Comparison of ENCODE assay signal across 8 mouse cellular contexts in the genomic region with DNA sequence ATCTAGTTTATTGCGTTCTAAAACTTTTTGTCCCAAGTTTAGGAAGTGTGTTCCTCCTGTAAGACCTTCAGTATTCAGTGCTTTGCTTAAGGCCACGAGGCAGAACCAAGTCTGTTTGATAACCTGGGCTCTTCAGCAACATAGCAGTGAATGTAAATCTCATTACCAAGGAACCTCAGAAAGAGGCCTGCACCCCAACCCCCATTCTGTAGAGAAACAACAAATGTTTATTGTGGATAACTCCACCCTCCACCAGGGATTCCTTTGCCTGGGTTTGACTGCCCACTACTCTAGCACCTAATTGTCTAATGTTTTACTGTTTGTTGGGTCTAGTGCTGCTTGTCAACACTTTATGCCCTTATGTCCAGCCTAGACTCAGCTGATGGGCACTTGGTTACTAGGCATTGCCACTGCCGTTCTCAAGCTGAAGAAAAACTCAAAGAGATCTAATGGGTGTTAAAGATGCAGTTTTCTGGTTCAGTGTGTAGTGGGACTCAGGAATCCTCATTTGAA. TPM values are rescaled to one million over a fixed set of nuclear protein-coding genes. Genes with fewer than 3 reads are reported as not detected.
DNase-seq lines count a peak whose midpoint lies in the region; ATAC-seq and TF ChIP-seq lines count a peak whose summit lies in the region.

No protein-coding gene starts in this region.

- intact Hi-C loops in heart, postnatal 25 days (cut with DNase I), result no loop called here

- no peak for TF ChIP-seq EP300 in heart, postnatal 0 days (IDR thresholded peaks at IDR 0.05; ENCODE audit: low read depth)

- no peak for DNase-seq in heart, postnatal 25 days (ENCODE audit: low spot score)
- DNase-seq in MN1 (ENCODE audit: low spot score), result peak; percentile 29
- no peak for DNase-seq in heart, postnatal 0 days (ENCODE audit: low spot score)
- no peak for DNase-seq in midbrain, embryonic 10.5 days (ENCODE audit: low spot score)
- no peak for DNase-seq in frontal cortex, adult 2 months (ENCODE audit: extremely low spot score in 1 of 2, low spot score in 1 of 2)
- no peak for DNase-seq in gastrocnemius, adult 8-10 months (ENCODE audit: low spot score in 2 of 2)
- DNase-seq in cerebellum, postnatal 4 days (ENCODE audit: low spot score in 2 of 2), result no peak

- H3K27ac ChIP-seq in heart, embryonic 16.5 days (ENCODE audit: low read length), result peak overlapping the region; percentile 89
- peak overlapping the region; percentile 100 for H3K27ac ChIP-seq in heart, postnatal 0 days (ENCODE audit: low read depth)
- peak overlapping the region; percentile 100 for H3K27ac ChIP-seq in midbrain, embryonic 10.5 days (replicated peaks)

- ATAC-seq in heart, embryonic 16.5 days (replicated peaks; ENCODE audit: extremely low read depth, insufficient read depth, low FRiP score), result no peak
- ATAC-seq in heart, postnatal 0 days (ENCODE audit: insufficient read depth, low read depth), result no peak

- H3K9ac ChIP-seq in heart, embryonic 16.5 days (ENCODE audit: low read length), result peak overlapping the region; percentile 93
- peak overlapping the region; percentile 94 for H3K9ac ChIP-seq in heart, postnatal 0 days (replicated peaks; ENCODE audit: low read depth, low read length)

- TF ChIP-seq CTCF in heart, postnatal 0 days (IDR thresholded peaks at IDR 0.05; ENCODE audit: low read depth), result no peak

- peaks cover 9% of the 10 kb centered on the region; the same call in 1 of the 2 replicates for H3K36me3 ChIP-seq in heart, embryonic 16.5 days (ENCODE audit: control insufficient read depth, insufficient read depth)
- H3K36me3 ChIP-seq in heart, postnatal 0 days (replicated peaks; ENCODE audit: control insufficient read depth, insufficient read depth, low read length), result peaks cover 5% of the 10 kb centered on the region; the same call in 1 of the 2 replicates
- H3K36me3 ChIP-seq in midbrain, embryonic 10.5 days, result peaks cover 48% of the 10 kb centered on the region

- H3K4me1 ChIP-seq in heart, embryonic 16.5 days (ENCODE audit: control insufficient read depth, insufficient read depth, low read length), result peaks cover 22% of the 10 kb centered on the region
- peaks cover 20% of the 10 kb centered on the region for H3K4me1 ChIP-seq in heart, postnatal 0 days (ENCODE audit: control insufficient read depth, insufficient read depth)
- H3K4me1 ChIP-seq in midbrain, embryonic 10.5 days, result peaks cover 31% of the 10 kb centered on the region

- H3K4me2 ChIP-seq in heart, embryonic 16.5 days (ENCODE audit: low read depth, low read length), result peak overlapping the region; percentile 96
- peak overlapping the region; percentile 94 for H3K4me2 ChIP-seq in heart, postnatal 0 days (ENCODE audit: low read depth, low read length)

- 24% methylated on average over 3 of the region's 3 CpGs for WGBS in heart, embryonic 16.5 days
- 21% methylated on average over 3 of the region's 3 CpGs for WGBS in heart, postnatal 0 days
- WGBS in midbrain, embryonic 10.5 days, result 50% methylated on average over 3 of the region's 3 CpGs

- H3K27me3 ChIP-seq in heart, embryonic 16.5 days (ENCODE audit: control insufficient read depth, insufficient read depth, low read length), result no peaks in the 10 kb centered on the region
- no peaks in the 10 kb centered on the region for H3K27me3 ChIP-seq in heart, postnatal 0 days (ENCODE audit: control insufficient read depth, insufficient read depth, low read length)
- no peaks in the 10 kb centered on the region for H3K27me3 ChIP-seq in midbrain, embryonic 10.5 days (ENCODE audit: low read depth, poor library complexity, severe bottlenecking)

- peak overlapping the region; percentile 65 for H3K4me3 ChIP-seq in heart, embryonic 16.5 days (ENCODE audit: low read length)
- H3K4me3 ChIP-seq in heart, postnatal 0 days (ENCODE audit: low read depth, low read length), result peak overlapping the region; percentile 99
- peak overlapping the region; percentile 98 for H3K4me3 ChIP-seq in midbrain, embryonic 10.5 days

- no peaks in the 10 kb centered on the region for H3K9me3 ChIP-seq in heart, embryonic 16.5 days (replicated peaks; ENCODE audit: control insufficient read depth, low read length)
- H3K9me3 ChIP-seq in heart, postnatal 0 days (replicated peaks; ENCODE audit: control insufficient read depth, low read length), result no peaks in the 10 kb centered on the region
- H3K9me3 ChIP-seq in midbrain, embryonic 10.5 days (replicated peaks), result no peaks in the 10 kb centered on the region

RNA-seq across cellular contexts. Expression of a gene that starts 2.8 kb away (rescaled TPM):
- 149 and 264 TPM in 2 replicates for polyA plus RNA-seq in heart, embryonic 16.5 days (2015; fragmentation: Nextera tagmentation; extraction: Ambion mirVana)
- 100 to 1,000 TPM; 153 to 166 TPM for total RNA-seq in heart, postnatal 25 days (2021)
- total RNA-seq in heart, postnatal 0 days (2014; rRNA removed; ENCODE audit: low replicate concordance), result 46.2 and 55.2 TPM in 2 replicates
- polyA plus RNA-seq in heart, postnatal 0 days (2015; fragmentation: Nextera tagmentation; extraction: Ambion mirVana), result 276 and 285 TPM in 2 replicates
- 321 and 408 TPM in 2 replicates for polyA plus RNA-seq in midbrain, embryonic 10.5 days (2016; fragmentation: Nextera tagmentation; extraction: Ambion mirVana)
- polyA plus RNA-seq in frontal cortex, adult 2 months (2012; rRNA removed), result 169 and 180 TPM in 2 replicates
- total RNA-seq in gastrocnemius, adult 8-10 months (2022), result 100 to 1,000 TPM; 114 to 149 (median 126) TPM
